Mouse (Mus musculus) T-helper 1 cell (primary cell): ENCODE data around the gene Psmb9.
"Not testable (repeated sequence)": the region's sequence is repeated elsewhere in the genome, so short reads cannot be mapped to it uniquely, and the experiment has no call there.

Source experiments
- in situ Hi-C: fragments of 300-600 bp; cut with MboI, MseI; formaldehyde crosslinking; loops from one replicate; pipeline ENCODE4 v1.15.1; 2025; ENCODE audit warnings: high pct_unique_total_duplicates

Psmb9 gene

GRCm38 (mm10) chr17:34188010-34188409 lies 446 bp upstream of the Psmb9 start:
- in situ Hi-C loops, result loop anchor here (25.0 kb wide), 1 partner anchor 1674 kb away; the partner anchor contains the start of genes Nrm and Ppp1r18

GRCm38 (mm10) chr17:34186885-34187260 lies 691 bp downstream of the Psmb9 start:
- in situ Hi-C loops, result loop anchor here (25.0 kb wide), 1 partner anchor 1675 kb away; the partner anchor contains the start of genes Nrm and Ppp1r18

GRCm38 (mm10) chr17:34185526-34185925 lies 2.0 kb downstream of the Psmb9 start:
- in situ Hi-C loops, result loop anchor here (25.0 kb wide), 1 partner anchor 1677 kb away; the partner anchor contains the start of genes Nrm and Ppp1r18

GRCm38 (mm10) chr17:34183564-34184219 lies 3.9 kb downstream of the Psmb9 start:
- in situ Hi-C loops, result loop anchor here (5.0 to 25.0 kb wide), 2 partner anchors 54 to 1679 kb away; partner anchors contain the start of genes H2-Ob, Nrm and Ppp1r18

DNA sequence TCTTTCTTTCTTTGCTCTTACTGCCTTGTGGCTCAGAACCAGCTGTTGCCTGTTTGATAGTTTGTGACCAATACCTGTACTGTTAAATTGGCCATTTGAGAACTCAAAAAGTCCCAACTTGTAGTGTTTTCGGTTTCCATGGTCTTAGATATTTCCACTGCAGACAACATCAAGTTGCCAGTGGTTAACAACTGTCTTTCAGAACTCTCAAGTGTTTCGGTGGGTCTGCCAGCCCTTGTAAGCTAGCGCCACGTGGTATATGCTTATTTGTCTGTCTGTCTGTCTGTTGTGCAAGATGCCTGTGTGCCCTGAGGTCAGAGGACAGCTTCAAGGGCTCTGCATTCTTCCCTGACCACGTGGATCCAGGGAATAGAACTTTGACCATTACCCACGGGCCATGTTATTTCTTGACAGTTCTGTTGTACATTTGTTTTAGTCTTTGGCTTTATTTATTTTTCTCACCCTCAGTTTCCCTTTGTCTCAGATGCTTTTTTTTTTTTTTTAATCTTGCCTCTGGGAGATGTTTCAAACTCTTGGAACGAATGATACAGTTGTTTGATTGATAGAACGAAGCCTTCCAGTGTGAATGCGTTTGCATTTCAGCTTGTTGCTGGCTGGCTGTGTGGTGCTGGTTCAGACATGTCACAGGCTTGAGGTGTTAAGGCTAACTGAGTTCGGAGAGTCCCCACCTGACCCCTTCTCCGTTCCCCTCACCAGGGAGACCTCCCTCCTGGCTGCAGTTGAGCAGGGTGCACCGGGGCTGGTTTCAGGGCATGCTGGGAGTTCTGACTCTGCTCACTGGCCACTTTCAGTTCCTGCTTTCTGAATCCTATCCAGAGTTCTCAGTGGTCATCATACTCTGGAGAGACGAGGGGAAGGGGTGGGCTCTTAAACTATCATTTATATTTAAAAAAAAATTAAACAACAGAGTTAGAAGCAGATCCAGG lies 7.4 kb downstream of the Psmb9 start:
- in situ Hi-C loops, result loop anchor here (5.0 to 25.0 kb wide), 2 partner anchors 57 to 1682 kb away; partner anchors contain the start of genes H2-Ob, Nrm and Ppp1r18

- in situ Hi-C loops, result loop anchor here (25.0 kb wide), 1 partner anchor 1683 kb away; the partner anchor contains the start of genes Nrm and Ppp1r18
Measured at GRCm38 (mm10) chr17:34179019-34179418, 8.5 kb downstream of the Psmb9 start.

- in situ Hi-C loops, result loop anchor here (25.0 kb wide), 1 partner anchor 1685 kb away; the partner anchor contains the start of genes Nrm and Ppp1r18
Measured at GRCm38 (mm10) chr17:34177179-34177578, 10.4 kb downstream of the Psmb9 start.

- in situ Hi-C loops, result loop anchor here (5.0 kb wide), 1 partner anchor 33 kb away; no protein-coding TSS in a partner anchor
Measured at GRCm38 (mm10) chr17:34174075-34174474, 13.5 kb downstream of the Psmb9 start.

- in situ Hi-C loops, result loop anchor here (5.0 kb wide), 1 partner anchor 35 kb away; no protein-coding TSS in a partner anchor
Measured at GRCm38 (mm10) chr17:34172528-34172927, 15.0 kb downstream of the Psmb9 start.

GRCm38 (mm10) chr17:34170877-34171498 lies 16.6 kb downstream of the Psmb9 start:
- in situ Hi-C loops, result loop anchor here (5.0 kb wide), 1 partner anchor 36 kb away; no protein-coding TSS in a partner anchor

DNA sequence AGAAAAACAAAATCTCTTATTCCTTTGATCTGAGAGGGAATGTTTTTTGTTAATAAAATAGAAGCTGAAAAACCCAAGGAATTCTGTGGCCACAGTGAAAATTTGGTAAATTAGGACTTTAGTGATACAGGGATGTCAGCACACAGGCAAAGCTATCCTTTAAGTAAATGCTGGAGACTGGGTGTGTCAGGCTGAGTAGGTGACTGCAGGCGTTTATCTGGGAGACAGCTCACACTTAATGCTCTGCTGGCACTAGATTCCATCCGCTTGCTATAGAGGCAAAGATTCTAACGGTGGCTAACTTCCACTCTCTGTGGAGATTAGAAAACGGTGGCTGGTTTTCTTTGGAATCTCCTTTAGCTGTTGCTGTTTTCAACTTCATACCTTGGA lies 17.1 kb downstream of the Psmb9 start:
- in situ Hi-C loops, result loop anchor here (5.0 kb wide), 1 partner anchor 37 kb away; no protein-coding TSS in a partner anchor

- in situ Hi-C loops, result loop anchor here (5.0 kb wide), 2 partner anchors 37 to 87 kb away; no protein-coding TSS in a partner anchor
Measured at GRCm38 (mm10) chr17:34169279-34169678, 18.3 kb downstream of the Psmb9 start.

- in situ Hi-C loops, result loop anchor here (5.0 kb wide), 2 partner anchors 33 to 83 kb away; no protein-coding TSS in a partner anchor
Measured at GRCm38 (mm10) chr17:34165033-34165730, 22.4 kb downstream of the Psmb9 start.

DNA sequence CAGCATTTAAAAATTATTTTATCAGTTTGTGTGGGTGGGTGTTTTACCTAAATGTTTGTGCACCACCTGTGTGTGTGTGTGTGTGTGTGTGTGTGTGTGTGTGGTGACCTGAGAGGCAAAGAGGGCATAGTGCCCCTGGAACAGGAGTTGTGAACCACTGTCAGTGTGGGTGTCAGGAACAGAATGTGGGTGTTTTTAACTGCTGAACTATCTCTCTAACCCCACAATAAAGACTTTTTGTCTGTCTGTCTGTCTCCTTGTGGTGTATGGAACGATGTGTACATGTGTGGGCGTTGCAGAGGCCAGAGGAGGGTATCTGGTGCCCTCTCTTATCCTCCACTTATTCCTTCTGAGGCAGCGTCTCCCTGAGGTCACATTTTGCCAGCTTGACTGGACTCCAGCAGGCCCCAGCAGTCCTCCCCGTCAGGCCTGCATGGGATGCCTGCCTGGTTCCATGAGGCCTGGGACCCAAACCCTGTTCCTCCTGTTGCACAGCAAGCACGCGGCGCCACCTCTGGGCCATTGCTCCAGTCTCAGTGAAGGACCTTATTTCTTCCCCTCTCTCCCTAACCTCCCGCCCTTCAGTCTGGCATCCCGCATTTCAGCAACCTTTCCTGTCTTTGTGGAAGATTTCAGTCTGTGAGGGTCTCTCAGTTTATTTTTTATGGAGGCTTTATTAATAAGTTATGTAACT lies 23.2 kb downstream of the Psmb9 start:
- in situ Hi-C loops, result no loop called here

DNA sequence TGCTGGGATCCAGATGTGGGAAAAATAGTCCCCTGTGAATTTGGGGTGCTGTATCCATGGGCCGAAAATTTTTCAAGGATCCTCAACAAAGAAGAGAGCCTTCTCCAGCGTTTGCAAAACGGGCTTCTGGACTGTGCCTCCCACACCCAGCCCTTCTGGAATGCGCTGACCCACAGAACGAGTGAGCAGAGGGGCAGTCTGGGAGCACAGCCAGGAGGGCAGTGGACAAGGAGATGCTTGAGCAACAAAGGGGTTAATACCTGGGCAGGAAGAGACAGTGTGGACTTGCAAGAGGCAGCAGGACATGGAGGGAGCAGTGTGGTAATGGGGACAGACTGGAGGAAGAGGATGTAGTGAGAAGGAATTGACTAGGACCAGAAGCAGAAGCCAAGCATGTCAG lies 32.0 kb downstream of the Psmb9 start:
- in situ Hi-C loops, result no loop called here

GRCm38 (mm10) chr17:34152923-34153322 lies 34.6 kb downstream of the Psmb9 start, which contains the start of gene H2-DMb1:
H2-DMb1 (plus strand) TSS chr17:34153072.
- in situ Hi-C loops, result no loop called here

GRCm38 (mm10) chr17:34144960-34145371 lies 42.6 kb downstream of the Psmb9 start:
- in situ Hi-C loops, result no loop called here

GRCm38 (mm10) chr17:34144221-34144620 lies 43.3 kb downstream of the Psmb9 start:
- in situ Hi-C loops, result not testable (repeated sequence)

GRCm38 (mm10) chr17:34143461-34143860 lies 44.1 kb downstream of the Psmb9 start:
- in situ Hi-C loops, result no loop called here

GRCm38 (mm10) chr17:34143033-34143432 lies 44.5 kb downstream of the Psmb9 start, which contains the start of gene H2-DMb2:
H2-DMb2 (plus strand) TSS chr17:34143307.
- in situ Hi-C loops, result no loop called here
